Mouse (Mus musculus): ENCODE results near the gene Trappc3l.
"Not testable (repeated sequence)": the region's sequence is repeated elsewhere in the genome, so short reads cannot be mapped to it uniquely, and the experiment has no call there.

Trappc3l gene

DNA sequence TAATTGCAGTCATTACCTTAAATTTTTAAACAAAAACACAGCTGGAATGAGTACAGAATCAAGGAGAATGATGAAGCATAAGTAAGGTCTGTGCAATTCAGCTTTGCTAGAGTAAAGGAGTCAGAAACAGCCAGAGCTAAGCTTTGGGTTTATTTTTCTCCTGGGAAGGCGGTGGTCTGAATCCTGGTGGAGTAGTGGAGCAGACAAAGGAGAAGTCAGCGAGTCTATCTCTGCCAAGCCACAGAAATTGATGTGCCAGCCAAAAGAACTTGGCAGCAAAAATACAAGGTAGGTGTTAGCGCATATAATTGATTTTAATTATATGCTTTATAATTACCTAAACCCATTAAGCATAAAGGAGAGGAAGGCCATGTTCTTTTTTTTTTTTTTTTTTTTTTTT, at the start of gene Trappc3l:
TSS of gene Trappc3l (plus strand) at position 197 of the 400 bp plus-strand sequence.
- no peak for DNase-seq

DNA sequence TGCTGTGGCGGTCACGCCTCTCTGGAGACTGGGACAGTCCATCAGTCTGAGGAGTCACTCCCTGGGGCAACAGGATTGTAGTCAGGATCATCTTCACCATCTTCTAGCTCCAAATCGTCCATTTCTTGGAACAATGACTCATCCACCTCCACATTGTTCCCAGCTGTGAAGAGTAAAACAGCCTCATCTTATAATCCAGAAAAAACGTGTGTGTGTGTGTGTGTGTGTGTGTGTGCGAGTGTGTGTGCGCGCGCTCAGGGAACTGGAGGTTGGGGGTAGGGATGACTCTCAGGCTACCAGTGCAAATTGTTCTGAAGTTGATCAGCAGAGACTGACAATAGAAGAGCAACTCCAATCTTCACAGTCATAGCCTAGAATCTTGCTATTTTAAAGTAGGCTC, 40.7 kb upstream of the Trappc3l start:
- DNase-seq = not testable (repeated sequence)

DNA sequence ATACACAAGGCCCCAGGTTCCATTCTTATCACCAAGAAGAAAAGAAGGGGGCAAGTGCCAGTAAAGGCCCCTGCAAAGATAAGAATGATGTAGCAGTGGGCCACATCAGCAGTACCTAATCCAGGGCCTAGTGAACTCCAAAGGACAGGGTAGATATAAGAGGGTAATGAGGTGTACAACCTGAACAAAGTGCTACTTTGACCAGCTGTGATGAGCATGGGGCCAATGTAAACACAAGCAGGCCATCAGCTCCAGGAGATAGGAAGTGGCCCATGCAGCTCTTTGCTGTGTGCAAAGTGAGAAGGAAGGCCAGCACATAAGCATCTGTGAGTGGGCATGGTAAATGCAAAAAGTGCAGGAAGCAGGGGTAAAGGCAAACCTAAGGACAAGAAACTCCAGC, 39.0 kb upstream of the Trappc3l start:
- DNase-seq = no peak

DNA sequence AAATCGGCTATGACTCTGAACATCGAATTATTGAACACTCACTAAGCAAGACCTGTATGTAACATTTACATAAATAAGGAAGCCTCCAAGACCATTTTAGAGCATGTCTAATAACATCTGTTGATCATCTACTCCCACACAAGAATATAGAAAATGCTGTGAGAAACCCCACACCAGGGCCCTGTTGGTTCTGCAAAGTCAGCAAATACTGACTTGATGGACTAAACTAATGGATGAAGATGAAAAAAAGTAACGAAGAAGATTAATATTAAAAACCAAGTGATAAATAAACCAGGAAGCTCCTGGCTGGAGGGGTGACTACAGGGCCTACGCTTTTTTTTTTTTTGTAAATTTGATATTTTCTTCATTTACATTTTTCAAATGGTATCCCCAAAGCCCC, 24.8 kb upstream of the Trappc3l start:
- no peak for DNase-seq

DNA sequence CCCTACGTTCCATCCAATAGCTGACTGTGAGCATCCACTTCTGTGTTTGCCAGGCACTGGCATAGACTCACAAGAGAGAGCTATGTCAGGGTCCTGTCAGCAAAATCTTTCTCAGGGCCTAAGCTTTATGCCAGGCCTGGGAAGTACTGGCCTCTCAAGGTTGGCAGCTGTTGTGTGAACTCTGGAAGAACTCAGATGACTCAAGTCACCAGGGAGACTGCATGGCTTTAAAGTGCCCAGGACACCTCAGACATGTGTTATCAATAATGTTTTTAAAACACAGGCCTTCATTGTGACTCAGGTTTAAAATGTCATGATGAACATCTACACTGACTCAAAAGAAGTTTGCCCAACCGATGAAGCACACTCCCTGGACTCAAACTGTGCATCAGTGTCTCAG, 24.2 kb upstream of the Trappc3l start:
- DNase-seq = no peak

GRCm38 (mm10) chr10:34018746-34019301, 18.6 kb upstream of the Trappc3l start:
- peak; percentile 8 for DNase-seq

DNA sequence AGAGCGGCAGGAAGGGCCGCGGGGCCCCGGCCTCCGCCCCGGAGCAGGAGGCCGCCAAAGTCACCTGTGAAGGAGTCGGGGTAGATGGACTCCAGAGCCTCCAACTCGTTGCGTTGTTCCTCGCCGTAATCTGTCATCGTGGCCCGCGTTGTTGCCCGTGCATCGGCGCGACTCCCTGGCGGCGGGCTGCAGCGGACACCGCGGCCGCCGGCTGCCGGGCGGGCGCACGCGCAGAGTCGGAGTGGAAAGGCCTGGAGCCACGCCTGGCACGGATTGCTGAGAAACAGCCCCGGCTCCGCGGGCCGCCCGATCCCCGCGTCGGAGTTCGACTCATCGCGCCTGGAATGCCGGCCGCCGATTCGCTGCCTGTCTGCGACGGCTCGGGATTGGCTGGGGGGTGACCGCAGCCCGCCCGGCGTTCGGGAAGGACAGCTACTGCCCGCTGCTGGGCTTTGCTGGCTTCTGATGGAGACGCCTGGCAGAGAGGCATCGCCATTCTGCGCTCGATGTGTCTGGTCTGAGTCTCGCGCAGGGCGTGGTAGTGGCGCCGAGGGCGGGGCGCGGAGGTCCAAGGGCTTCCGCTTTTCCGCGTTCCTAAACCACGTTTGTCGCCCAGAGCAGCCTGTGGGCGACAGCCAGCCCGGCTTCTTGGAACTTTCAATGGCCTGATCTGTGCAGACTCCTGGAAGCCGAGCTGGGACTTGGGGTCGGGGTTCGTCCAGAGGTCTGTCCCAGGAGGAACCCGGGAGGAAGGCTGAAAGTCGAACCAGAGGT, 17.9 kb upstream of the Trappc3l start, which contains the start of gene Rwdd1:
TSS of gene Rwdd1 (minus strand) at position 323 of the 774 bp plus-strand sequence.
- DNase-seq = peak; percentile 97

GRCm38 (mm10) chr10:34030322-34030721, 7.1 kb upstream of the Trappc3l start:
- DNase-seq = no peak

DNA sequence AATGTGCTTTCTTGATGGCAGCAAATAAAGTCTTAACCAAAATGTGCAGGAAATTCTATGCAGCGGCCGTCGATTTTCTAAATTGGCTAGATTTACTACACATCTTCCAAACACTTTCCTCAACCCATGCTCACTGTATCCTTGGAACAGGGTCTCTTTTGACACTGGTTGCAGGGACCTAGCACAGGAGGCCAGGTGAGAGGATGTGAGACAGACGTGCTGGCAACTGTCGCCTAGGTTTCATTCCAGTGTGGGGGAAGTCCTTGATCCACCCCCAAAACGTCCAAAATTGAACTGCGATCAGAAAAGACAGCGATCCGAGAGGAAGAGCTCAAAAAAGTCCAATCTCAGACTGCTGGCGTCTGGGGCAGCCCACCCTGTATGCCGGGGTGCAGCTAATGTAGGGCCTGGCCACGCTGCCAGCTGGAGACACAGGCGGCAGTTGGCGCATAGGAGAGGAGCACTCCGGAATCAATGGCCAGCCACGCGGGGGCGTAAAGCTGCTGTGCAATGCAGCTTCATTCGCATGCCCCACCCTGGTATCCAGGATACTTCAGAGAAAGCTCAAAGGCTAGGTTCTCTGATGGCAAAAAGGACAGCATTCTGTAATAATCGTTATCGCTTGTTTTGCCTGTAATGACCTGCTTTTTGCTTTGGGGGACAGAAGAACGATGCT, 3.6 kb upstream of the Trappc3l start:
- DNase-seq = peak; percentile 29

- no peak for DNase-seq
These were observed 810 bp upstream of the Trappc3l start for GRCm38 (mm10) chr10:34036587-34036986.

- DNase-seq = no peak
These were observed 6.8 kb downstream of the Trappc3l start, which contains the start of gene Calhm4 for GRCm38 (mm10) chr10:34044210-34044609. Calhm4 (minus strand) TSS chr10:34044310.

DNA sequence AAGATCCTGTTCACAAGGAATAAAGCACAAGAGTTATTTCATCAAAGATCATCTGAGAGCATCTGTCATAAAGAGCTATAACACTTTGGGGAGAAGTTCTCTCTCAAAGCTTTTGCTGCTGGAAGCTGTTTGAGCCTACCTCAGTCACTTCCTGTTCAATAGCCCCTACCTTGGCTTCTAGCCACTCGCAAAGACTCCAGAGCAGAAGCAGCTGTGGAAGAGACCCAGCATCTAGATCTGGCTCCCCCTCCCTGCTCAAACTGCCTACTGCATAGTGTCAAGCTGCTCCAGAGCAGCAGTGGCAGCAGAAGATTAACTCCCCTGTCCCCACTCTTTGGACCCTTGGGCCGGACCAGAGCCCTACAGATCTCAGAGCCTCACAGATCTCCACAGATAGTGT, 16.6 kb downstream of the Trappc3l start:
- no peak for DNase-seq

GRCm38 (mm10) chr10:34066591-34066990, 29.2 kb downstream of the Trappc3l start:
- DNase-seq = no peak

DNA sequence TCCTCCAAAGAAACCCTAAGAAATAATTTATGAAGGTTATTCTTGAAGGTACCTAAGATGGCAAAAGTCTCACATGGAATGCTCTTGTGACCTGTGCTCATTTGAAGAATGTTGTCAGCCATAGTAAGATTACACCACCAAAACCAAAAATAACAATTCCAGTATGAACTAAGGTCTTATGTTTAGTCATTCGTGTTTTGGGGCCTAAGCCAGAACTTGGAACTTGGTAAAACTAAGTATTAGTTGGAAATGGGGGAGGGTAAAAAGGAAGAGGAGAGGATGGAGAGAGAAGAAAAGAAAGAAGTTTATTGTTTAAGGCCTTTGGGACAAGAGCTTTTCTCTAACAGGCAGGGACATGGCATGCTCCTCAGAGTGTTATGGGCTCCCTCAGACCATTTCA, 32.2 kb downstream of the Trappc3l start:
- DNase-seq = no peak

- no peak for DNase-seq
These were observed 33.6 kb downstream of the Trappc3l start for GRCm38 (mm10) chr10:34070999-34071492.

- DNase-seq = no peak
These were observed 34.3 kb downstream of the Trappc3l start for GRCm38 (mm10) chr10:34071650-34072049.

DNA sequence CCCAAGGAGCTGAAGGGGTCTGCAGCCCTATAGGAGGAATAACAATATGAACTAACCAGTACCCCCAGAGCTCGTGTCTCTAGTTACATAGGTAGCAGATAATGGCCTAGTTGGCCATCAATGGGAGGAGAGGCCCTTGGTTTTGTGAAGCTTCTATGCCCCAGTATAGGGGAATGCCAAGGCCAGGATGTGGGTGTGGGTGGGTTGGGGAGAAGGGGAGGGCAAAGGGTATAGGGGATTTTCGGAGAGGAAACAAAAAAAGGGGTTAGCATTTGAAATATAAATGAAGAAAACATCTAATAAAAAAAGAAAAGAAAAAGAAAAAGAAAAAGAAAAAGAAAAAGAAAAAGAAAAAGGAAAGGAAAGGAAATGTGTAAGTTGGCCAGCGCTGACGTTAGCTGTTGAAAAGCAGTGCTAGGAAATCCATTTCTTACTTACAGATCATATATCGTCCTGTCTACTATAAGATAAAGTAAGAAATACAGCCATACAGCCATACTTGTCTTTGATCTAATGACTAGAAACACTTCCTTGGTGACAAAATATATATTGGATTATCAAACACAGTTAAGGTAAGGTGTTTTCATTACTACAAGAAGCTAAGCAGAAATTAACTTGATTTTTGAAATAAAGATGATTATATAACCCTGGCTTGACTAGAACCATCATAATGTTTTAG, 37.3 kb downstream of the Trappc3l start:
- DNase-seq = no peak

- no peak for DNase-seq
These were observed 49.1 kb downstream of the Trappc3l start for GRCm38 (mm10) chr10:34086514-34086913.

GRCm38 (mm10) chr10:34088515-34088914, 51.1 kb downstream of the Trappc3l start:
- no peak for DNase-seq

- no peak for DNase-seq
These were observed 52.1 kb downstream of the Trappc3l start for GRCm38 (mm10) chr10:34089517-34089916.

DNA sequence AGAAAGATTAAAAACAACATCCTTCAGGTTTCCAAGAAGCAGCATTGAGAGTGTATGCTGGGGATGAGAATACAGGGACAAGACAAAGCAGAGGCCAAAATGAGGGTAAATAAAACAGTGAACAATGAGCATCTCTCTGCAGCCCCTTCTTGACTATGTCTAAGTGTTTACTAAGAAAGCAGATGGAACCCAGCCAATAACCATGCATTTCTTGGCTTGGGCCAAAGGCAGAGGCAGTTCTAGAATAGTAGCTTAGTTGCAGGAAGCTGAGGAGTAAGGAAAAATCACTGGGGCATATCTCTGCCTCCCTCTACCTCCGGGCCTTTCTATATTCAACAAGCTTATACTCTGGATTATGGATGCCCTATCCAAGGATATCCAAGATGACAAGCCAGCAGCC, 53.1 kb downstream of the Trappc3l start:
- DNase-seq = no peak

- DNase-seq = no peak
These were observed 54.5 kb downstream of the Trappc3l start for GRCm38 (mm10) chr10:34091888-34092287.

DNA sequence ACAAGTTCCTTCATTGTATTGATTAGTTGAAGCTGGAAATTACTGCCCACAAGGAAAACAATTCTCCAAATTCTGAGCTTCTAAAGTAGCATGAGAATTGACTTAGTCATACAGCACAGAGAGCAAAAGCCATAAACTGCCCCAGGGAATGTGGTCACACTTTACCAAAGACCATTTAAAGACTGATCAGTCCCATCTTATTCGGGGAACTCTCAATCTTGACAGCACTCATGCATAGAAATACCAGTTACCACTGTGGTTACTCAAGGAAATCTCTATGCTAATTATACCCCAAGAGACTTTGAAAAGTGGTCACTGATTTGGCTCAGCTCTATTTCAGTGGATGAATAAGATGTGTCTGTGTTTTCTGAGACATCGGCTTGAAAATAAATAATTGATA, 57.8 kb downstream of the Trappc3l start:
- no peak for DNase-seq
